Mouse (Mus musculus) kidney, postnatal 0 days (tissue): ENCODE measurements around the gene Dclk2. TPM values are rescaled to one million over a fixed set of nuclear protein-coding genes. Genes with fewer than 3 reads are reported as not detected.

Experiments
- ATAC-seq: fragments of 200-750 bp; cut with Nextera tagmentation; replicated peaks from 2 replicates; pipeline ENCODE4 v1.8.0; 2017; ENCODE audit warnings: low read depth, moderate number of reproducible peaks, moderate TSS enrichment, moderate library complexity; ENCODE audit not compliant: low FRiP score
- DNase-seq: peaks from one replicate; pipeline ENCODE4 v3.0.0-alpha.2; 2016; ENCODE audit warnings: low spot score
- H3K27ac ChIP-seq: fragments of 300-500 bp; sonication (generic); 2 replicates; pipeline ENCODE4 v1.5.1; 2014; ENCODE audit warnings: mild to moderate bottlenecking
- H3K27me3 ChIP-seq: fragments of 300-500 bp; sonication (generic); 2 replicates; pipeline ENCODE4 v1.6.1; 2014; ENCODE audit warnings: low read length, mixed read lengths; ENCODE audit not compliant: insufficient read depth
- H3K36me3 ChIP-seq: fragments of 300-500 bp; sonication (generic); 2 replicates; pipeline ENCODE4 v1.6.1; 2014; ENCODE audit warnings: low read length, mixed read lengths; ENCODE audit not compliant: insufficient read depth
- H3K4me1 ChIP-seq: fragments of 300-500 bp; sonication (generic); replicated peaks from 2 replicates; pipeline ENCODE4 v1.6.1; 2014; ENCODE audit warnings: antibody characterized with exemption, low read length, mixed read lengths; ENCODE audit not compliant: insufficient read depth
- H3K4me2 ChIP-seq: fragments of 300-500 bp; sonication (generic); 2 replicates; pipeline ENCODE4 v1.6.1; 2014; ENCODE audit warnings: mild to moderate bottlenecking, low read length, moderate library complexity, mixed read lengths
- H3K4me3 ChIP-seq: fragments of 300-500 bp; sonication (generic); replicated peaks from 2 replicates; pipeline ENCODE4 v1.5.1; 2014; ENCODE audit warnings: low read depth, low read length
- H3K9ac ChIP-seq: fragments of 300-500 bp; sonication (generic); 2 replicates; pipeline ENCODE4 v1.6.1; 2014; ENCODE audit warnings: low read depth, low read length
- H3K9me3 ChIP-seq: fragments of 300-500 bp; sonication (generic); replicated peaks from 2 replicates; pipeline ENCODE4 v1.6.1; 2016; ENCODE audit warnings: low read length, inconsistent platforms, mixed read lengths
- CTCF ChIP-seq: IDR thresholded peaks from 2 replicates; pipeline ENCODE4 v1.5.1; 2016; ENCODE audit warnings: antibody characterized with exemption, low read depth, mild to moderate bottlenecking, moderate library complexity
- WGBS: fragments of 180-500 bp; shearing (Covaris S2); extraction: QIAGEN DNeasy Blood & Tissue Kit; methylation state at CpG from one replicate; pipeline ENCODE4 v1.1.7; 2014; 5-methylcytosine and 5-hydroxymethylcytosine counted together
- polyA plus RNA-seq: library from polyadenylated mRNA; unstranded; fragments of >200 nt; fragmentation: Nextera tagmentation; extraction: Ambion mirVana; gene quantifications from 2 replicates; pipeline ENCODE4 v1.2.1, GENCODE M21; 2015

Dclk2 gene
- polyA plus RNA-seq, 1 experiment from 2014 or later: 2.3 TPM

DNA sequence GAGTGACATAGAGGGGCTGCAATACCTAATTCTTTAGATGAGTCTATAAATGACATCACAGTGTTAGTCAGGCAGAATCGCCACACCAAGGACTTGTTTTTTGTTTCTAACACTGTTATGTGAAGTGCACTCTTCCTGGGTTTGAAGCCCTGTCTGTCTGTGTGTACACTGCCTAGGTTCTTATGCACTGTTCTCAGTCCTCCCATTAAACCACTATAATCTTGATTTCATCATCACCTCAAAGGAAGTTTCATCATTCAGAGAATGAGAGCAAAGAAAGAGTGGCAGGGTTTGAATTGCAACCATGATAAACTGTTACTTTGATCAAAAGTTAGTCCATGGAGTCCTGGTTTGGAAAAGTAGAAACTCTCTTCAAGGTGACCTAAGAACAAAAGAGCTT, 164.1 kb downstream of the Dclk2 start:
- Histone ChIP-seq H3K9me3 (no peaks in the 10 kb centered on the region), H3K27me3 (no peaks in the 10 kb centered on the region), H3K9ac (no peak overlapping the region), H3K4me3 (no peak overlapping the region), H3K4me2 (no peak overlapping the region), H3K27ac (no peak overlapping the region), H3K36me3 (no peaks in the 10 kb centered on the region), H3K4me1 (peaks cover 4% of the 10 kb centered on the region; the same call in 1 of the 2 replicates)
- no peak for TF ChIP-seq CTCF
- WGBS: 80% methylated on average over 1 of the region's 1 CpGs
- no peak for ATAC-seq
- no peak for DNase-seq

DNA sequence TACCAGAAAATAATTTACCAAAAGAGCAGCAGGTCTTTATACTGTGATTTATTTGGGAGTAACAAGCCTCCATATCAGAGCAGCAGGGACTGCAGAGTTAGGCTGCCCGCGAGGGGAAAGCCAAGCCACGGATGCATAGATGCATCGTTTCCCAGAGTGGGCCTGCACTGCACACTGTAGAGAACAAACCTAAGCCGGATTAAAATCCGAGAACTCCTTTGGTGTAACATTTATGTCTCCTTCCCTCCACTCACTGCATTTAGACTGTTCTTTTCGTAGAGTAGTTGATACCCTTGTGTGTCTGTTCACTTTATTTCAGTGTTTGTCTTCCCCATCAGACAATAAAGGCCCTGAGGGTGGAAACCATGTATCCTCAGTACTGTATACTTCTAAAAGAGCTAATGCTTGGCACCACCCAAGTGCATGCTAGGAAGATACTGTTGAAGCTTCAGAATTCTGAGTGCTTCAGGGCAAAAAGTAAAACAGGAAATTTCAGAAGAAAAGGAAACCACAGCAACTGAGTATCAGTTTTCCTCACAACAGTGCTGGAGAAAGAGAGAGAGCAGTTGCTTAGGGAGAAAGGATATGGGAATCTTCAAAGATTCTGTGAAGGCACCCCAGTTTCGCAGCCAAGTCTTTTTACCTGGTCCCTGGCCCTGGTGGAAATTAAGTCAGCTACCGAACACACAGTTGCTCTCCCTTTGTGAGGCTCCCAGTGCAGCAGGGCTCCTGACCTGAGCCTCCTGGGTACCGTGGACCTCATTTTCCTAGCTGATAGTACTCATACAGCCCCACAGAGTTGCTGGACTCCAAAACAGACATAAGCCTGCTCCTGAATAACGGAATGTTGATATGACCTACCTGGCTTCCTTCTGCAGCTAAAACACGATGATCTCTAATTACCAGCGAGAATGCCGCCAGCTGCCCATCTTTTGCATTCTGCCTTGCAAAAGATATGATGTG, 165.8 kb downstream of the Dclk2 start:
- no peaks in the 10 kb centered on the region for H3K27me3 ChIP-seq
- no peak for TF ChIP-seq CTCF
- H3K4me1 ChIP-seq: peaks cover 4% of the 10 kb centered on the region; the same call in 1 of the 2 replicates
- peak overlapping the region; percentile 47; the same call in 1 of the 2 replicates for H3K27ac ChIP-seq
- DNase-seq (no peak), ATAC-seq (no peak)
- no peaks in the 10 kb centered on the region for H3K9me3 ChIP-seq
- no peak overlapping the region for H3K4me3 ChIP-seq
- whole genome bisulfite sequencing: 64% methylated on average over 14 of the region's 14 CpGs
- no peak overlapping the region for H3K4me2 ChIP-seq
- no peak overlapping the region for H3K9ac ChIP-seq
- no peaks in the 10 kb centered on the region for H3K36me3 ChIP-seq

DNA sequence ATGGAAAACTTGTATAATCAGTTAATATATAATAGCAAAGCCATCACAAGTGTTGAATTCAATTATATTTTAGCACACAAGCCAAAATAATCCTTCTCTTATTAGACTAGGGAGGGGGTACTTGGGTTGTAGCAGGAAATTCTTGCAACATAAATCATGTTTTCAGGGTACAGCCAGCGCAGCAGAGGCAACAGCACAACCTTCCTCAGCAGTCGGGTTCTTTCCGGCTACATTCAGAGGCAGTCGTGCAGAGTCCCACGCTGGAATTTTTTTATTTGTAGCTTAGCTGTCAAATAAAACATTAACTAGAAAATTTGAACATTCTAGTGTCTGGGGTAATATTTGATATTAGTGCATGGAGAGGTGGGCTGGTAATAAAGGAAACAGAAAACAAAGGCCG, 166.5 kb downstream of the Dclk2 start:
- DNase-seq: peak; percentile 66
- Histone ChIP-seq H3K27me3 (no peaks in the 10 kb centered on the region), H3K9me3 (no peaks in the 10 kb centered on the region), H3K4me1 (peaks cover 4% of the 10 kb centered on the region; the same call in 1 of the 2 replicates), H3K9ac (no peak overlapping the region), H3K36me3 (no peaks in the 10 kb centered on the region), H3K27ac (no peak overlapping the region), H3K4me3 (no peak overlapping the region), H3K4me2 (no peak overlapping the region)
- peak; percentile 52; the same call in 1 of the 2 replicates for ATAC-seq
- WGBS: 20% methylated on average over 6 of the region's 6 CpGs
- TF ChIP-seq CTCF: no peak

DNA sequence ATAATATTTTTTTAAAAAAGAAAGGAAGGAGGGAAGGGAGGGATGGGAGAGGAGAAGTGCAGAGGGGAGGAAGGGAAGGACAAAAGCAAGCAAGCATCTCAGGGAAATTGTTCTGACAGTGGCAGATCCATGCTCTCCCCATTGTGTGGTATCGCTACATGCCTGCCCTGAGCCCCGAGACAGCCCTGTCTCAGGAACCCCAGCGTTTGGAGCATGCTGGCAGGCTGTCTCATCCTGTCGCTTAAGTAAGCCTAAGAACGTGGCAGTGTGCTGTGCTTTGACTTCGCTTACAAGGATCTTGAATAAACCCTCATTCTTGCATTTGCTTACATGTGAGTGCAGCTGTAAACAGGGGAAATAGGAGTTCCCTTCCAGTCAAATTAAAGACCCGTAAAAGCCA, 170.0 kb downstream of the Dclk2 start:
- ATAC-seq: no peak
- Histone ChIP-seq H3K4me3 (no peak overlapping the region), H3K9me3 (no peaks in the 10 kb centered on the region), H3K4me1 (peaks cover 4% of the 10 kb centered on the region; the same call in 1 of the 2 replicates), H3K9ac (no peak overlapping the region), H3K36me3 (no peaks in the 10 kb centered on the region), H3K4me2 (no peak overlapping the region), H3K27ac (no peak overlapping the region), H3K27me3 (no peaks in the 10 kb centered on the region)
- WGBS: 60% methylated on average over 7 of the region's 7 CpGs
- no peak for DNase-seq
- no peak for TF ChIP-seq CTCF

DNA sequence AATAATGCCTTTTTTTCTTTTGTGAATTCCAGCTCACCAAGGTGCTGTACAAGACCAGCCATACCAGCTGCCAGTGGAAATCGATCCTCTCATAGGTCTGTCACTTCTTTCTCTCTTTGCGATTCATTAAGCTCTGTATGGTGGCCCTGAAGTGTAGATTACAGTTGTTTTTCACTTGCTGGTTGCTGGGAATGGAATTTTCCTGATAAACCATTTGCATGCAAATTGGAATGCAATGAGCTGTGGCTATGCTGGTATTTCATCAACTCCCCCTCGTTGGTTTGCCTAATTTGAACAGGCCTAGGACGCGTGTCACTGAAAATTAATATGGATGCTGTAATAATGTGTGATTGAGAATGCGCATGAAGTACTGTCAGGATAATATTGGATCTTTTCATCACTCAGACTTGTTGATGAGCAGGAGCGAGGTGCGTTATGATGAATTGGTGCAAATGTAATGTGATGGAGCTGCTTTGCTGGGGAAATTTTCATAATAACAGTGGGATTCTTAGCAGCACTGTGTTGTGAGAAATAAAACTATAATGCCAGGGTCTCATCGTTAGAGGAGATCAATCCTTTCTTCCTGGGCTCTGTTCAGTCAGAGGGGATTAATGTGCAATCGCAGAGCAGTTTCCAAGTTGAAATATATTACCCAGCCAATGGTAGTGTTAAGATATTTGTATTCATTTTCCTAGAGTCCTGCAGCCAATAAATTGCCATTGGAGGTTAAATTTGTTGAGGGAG, 174.7 kb downstream of the Dclk2 start:
- ATAC-seq (no peak), DNase-seq (peak; percentile 18)
- Histone ChIP-seq H3K4me2 (no peak overlapping the region), H3K4me3 (no peak overlapping the region), H3K9ac (no peak overlapping the region), H3K36me3 (no peaks in the 10 kb centered on the region), H3K27ac (no peak overlapping the region), H3K9me3 (no peaks in the 10 kb centered on the region), H3K27me3 (no peaks in the 10 kb centered on the region), H3K4me1 (no peaks in the 10 kb centered on the region)
- WGBS: 63% methylated on average over 10 of the region's 10 CpGs
- no peak for TF ChIP-seq CTCF

DNA sequence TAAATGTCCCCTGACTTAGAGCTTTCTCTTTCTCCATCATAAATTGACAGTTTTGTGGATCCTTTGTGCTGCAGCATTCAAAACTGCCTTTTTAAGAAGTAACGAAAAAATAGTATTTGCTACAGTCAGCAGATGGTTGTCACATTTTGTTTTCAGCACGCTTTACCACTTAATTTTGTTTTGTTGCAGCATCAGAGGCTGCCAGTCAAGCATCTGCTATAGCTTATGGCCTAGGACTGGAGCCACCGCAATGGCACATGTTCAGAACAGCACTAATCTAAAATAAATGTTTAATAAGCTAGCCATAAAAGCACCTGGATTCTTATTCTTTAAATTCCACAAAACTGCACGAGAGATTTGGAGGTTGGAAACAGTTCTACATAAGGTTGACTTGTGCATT, 175.3 kb downstream of the Dclk2 start:
- no peak overlapping the region for H3K9ac ChIP-seq
- no peak for TF ChIP-seq CTCF
- H3K27me3 ChIP-seq: no peaks in the 10 kb centered on the region
- no peak overlapping the region for H3K27ac ChIP-seq
- WGBS: 78% methylated on average over 4 of the region's 4 CpGs
- ATAC-seq (no peak), DNase-seq (no peak)
- H3K4me1 ChIP-seq: no peaks in the 10 kb centered on the region
- no peak overlapping the region for H3K4me3 ChIP-seq
- H3K4me2 ChIP-seq: no peak overlapping the region
- H3K9me3 ChIP-seq: no peaks in the 10 kb centered on the region
- no peaks in the 10 kb centered on the region for H3K36me3 ChIP-seq
